Mouse (Mus musculus) common myeloid progenitor, adult 5-6 weeks (primary cell): ENCODE results near the gene Ccnb1. TPM values are rescaled to one million over a fixed set of nuclear protein-coding genes. Genes with fewer than 3 reads are reported as not detected.

Source experiments
- total RNA-seq: library from RNA; stranded (forward); fragments of 200-1000, 187-1606 nt; gene quantifications from 2 replicates; pipeline ENCODE4 v1.2.3, GENCODE M21; 2017

The Ccnb1 gene
- total RNA-seq, 1 experiment from 2014 or later: 167 TPM

Other genes starting within 250 kb of the Ccnb1 start
- not detected in 2 replicates for gene Ocln, start 233.9 kb downstream of the Ccnb1 start, total RNA-seq
- 1.4 and 1.7 TPM in 2 replicates for gene Marveld2, start 169.6 kb downstream of the Ccnb1 start, total RNA-seq
- gene Ak6, start 135.6 kb downstream of the Ccnb1 start, total RNA-seq: 290 and 309 TPM in 2 replicates
- 35.2 and 46.3 TPM in 2 replicates for gene Rad17, start 135.5 kb downstream of the Ccnb1 start, total RNA-seq
- 25.9 and 47.9 TPM in 2 replicates for gene Taf9, start 135.0 kb downstream of the Ccnb1 start, total RNA-seq
- gene Ccdc125, start 116.9 kb downstream of the Ccnb1 start, total RNA-seq: 9.2 and 10.9 TPM in 2 replicates
- gene Cdk7, start 55.6 kb downstream of the Ccnb1 start, total RNA-seq: 44.8 and 46.2 TPM in 2 replicates
- gene Mrps36, start 41.9 kb downstream of the Ccnb1 start, total RNA-seq: 59.3 and 61.7 TPM in 2 replicates
- gene Cenph, start 10.7 kb downstream of the Ccnb1 start, total RNA-seq: 60.8 and 70.5 TPM in 2 replicates
- 72.3 and 119 TPM in 2 replicates for gene Slc30a5, start 46.9 kb upstream of the Ccnb1 start, total RNA-seq